Mouse (Mus musculus): ENCODE measurements around the gene Gkap1. TPM values are rescaled to one million over a fixed set of nuclear protein-coding genes. Genes with fewer than 3 reads are reported as not detected.

Gkap1 gene
- polyA plus RNA-seq, 1 experiment: 17.2 TPM

DNA sequence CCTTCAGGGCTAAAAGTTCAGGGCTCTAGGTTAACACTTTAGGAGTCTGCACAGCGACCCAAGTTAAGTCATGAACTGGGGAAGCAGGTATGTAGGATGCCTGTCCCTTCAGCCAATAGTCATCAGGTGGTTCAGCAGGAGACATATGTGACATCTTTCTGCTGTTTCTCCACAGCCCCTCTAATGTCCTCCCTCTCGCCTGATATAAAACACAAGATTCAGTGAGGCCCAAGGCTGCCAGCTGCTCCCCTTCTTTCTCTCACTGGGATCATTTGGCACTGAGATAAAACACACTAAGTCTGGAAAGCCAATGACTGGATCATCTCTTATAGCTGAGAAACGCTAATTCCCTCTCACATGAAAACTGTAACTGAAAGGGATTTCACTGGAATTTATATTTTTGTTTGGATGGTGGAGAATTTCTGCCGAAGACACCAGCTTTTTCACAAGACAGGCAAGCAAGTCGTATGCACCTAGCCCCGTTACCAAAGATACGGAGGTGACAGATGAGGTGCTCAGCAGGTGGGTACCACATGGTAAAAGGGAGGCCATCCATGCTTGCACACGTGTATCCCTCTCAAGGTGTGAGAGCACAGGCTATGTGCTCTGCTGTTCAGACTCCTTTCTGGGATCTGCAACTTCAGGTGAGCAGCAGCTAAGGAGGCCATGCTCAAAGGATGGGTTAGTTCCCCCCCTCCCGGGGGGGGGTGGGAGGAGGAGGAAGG is 27.1 kb upstream of the Gkap1 start:
- WGBS: 83% methylated on average over 9 of the region's 9 CpGs
- TF ChIP-seq CTCF (IDR thresholded peaks at IDR 0.05; ENCODE audit: control insufficient read depth, insufficient read depth, low read length): no peak
- TF ChIP-seq POLR2A (IDR thresholded peaks at IDR 0.05; ENCODE audit: borderline replicate concordance, control insufficient read depth, low read depth, low read length): no peak
- no peaks in the 10 kb centered on the region for H3K4me1 ChIP-seq (ENCODE audit: control insufficient read depth, insufficient read depth, low read length)
- no peak overlapping the region for H3K4me3 ChIP-seq (replicated peaks; ENCODE audit: control insufficient read depth, low read depth, low read length)
- no peak overlapping the region for H3K27ac ChIP-seq (ENCODE audit: control insufficient read depth, insufficient read depth, low read depth, low read length, poor library complexity)

DNA sequence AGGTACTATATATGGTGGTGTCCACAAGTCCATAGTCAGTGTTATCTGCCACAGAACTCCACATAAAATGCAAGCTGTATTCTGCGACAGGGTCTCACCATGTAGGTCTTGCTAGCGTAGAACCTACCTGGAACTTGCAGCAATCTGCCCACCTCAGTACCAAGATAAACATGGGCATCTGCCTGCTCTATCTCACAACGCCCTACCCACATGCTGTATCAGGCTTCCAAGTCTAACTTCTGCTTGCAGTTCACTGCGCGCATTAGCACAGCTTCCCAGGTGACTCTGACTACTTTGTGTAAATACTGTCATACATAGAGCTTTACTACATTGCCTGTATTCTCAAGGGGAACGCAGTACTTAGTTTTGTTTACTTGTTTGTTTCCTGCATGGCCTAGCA is 26.5 kb upstream of the Gkap1 start:
- no peak overlapping the region for H3K4me3 ChIP-seq (replicated peaks; ENCODE audit: control insufficient read depth, low read depth, low read length)
- no peak overlapping the region for H3K27ac ChIP-seq (ENCODE audit: control insufficient read depth, insufficient read depth, low read depth, low read length, poor library complexity)
- no peaks in the 10 kb centered on the region for H3K4me1 ChIP-seq (ENCODE audit: control insufficient read depth, insufficient read depth, low read length)
- TF ChIP-seq CTCF (IDR thresholded peaks at IDR 0.05; ENCODE audit: control insufficient read depth, insufficient read depth, low read length) (no peak), POLR2A (IDR thresholded peaks at IDR 0.05; ENCODE audit: borderline replicate concordance, control insufficient read depth, low read depth, low read length) (no peak)
- 83% methylated on average over 6 of the region's 6 CpGs for WGBS

DNA sequence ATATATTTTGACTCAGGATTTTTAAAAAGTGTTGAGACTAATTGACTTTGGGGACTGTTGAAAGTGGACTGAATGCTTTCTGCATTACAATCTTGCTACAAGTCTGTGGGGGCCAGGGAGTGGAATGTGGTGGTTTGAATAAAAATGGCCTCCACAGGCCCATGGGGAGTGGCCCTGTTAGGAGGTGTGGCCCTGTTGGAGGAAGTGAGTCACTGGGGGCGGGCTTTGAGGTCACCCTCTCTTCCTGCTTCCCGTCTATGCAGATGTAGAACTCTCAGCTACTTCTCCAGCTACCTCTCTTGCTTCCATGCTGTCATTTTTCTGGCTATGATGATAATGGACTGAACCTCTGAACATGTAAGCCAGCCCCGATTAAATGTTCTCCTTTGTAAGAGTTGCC is 23.3 kb upstream of the Gkap1 start:
- WGBS: 62% methylated on average over 3 of the region's 3 CpGs
- no peaks in the 10 kb centered on the region; the same call in 1 of the 2 replicates for H3K4me1 ChIP-seq (ENCODE audit: control insufficient read depth, insufficient read depth, low read length)
- no peak overlapping the region for H3K27ac ChIP-seq (ENCODE audit: control insufficient read depth, insufficient read depth, low read depth, low read length, poor library complexity)
- H3K4me3 ChIP-seq (replicated peaks; ENCODE audit: control insufficient read depth, low read depth, low read length): no peak overlapping the region
- TF ChIP-seq CTCF (IDR thresholded peaks at IDR 0.05; ENCODE audit: control insufficient read depth, insufficient read depth, low read length) (no peak), POLR2A (IDR thresholded peaks at IDR 0.05; ENCODE audit: borderline replicate concordance, control insufficient read depth, low read depth, low read length) (no peak)

DNA sequence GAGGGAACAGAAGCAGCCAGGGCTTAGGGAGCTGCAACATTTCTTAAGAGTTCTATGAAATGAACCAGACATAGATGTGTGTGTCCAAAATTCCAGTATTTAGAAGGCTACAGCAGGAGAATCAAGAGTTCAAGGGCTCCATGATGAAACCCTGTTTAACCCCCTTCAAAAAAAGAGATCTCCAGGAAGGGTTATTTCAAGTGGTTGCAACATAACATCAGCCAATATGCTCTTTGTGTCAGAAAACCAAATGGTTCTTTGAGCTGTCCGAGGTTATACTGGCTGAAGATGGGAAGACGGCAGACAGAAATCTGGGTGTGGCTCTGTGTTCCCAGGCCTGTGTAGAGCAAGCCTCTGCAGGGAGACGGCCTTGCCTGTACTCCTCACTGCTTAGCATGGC is 20.1 kb upstream of the Gkap1 start:
- TF ChIP-seq CTCF (IDR thresholded peaks at IDR 0.05; ENCODE audit: control insufficient read depth, insufficient read depth, low read length) (no peak), POLR2A (IDR thresholded peaks at IDR 0.05; ENCODE audit: borderline replicate concordance, control insufficient read depth, low read depth, low read length) (no peak)
- 51% methylated on average over 3 of the region's 3 CpGs for WGBS
- no peak overlapping the region for H3K4me3 ChIP-seq (replicated peaks; ENCODE audit: control insufficient read depth, low read depth, low read length)
- no peak overlapping the region for H3K27ac ChIP-seq (ENCODE audit: control insufficient read depth, insufficient read depth, low read depth, low read length, poor library complexity)
- no peaks in the 10 kb centered on the region; the same call in 1 of the 2 replicates for H3K4me1 ChIP-seq (ENCODE audit: control insufficient read depth, insufficient read depth, low read length)

DNA sequence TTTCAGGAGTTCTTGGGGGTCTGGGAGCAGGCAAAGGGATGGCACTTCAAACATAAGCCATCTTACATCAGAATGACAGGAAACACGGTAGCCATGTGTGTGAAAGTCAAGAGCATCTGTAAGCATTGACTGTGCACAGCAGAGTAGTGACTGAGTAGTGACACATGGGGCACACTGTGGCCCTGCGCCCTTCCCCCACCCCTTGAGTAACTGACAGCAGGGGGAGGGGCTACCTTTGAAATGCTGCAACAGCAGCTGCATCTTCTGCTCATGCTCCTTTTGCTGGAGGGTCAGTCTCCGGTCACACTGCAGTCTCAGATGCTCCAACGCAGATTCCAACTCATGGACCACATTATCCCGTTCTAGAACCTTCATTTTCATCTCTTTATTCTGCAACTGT is 17.3 kb upstream of the Gkap1 start:
- no peak for TF ChIP-seq CTCF (IDR thresholded peaks at IDR 0.05; ENCODE audit: control insufficient read depth, insufficient read depth, low read length)
- TF ChIP-seq POLR2A (IDR thresholded peaks at IDR 0.05; ENCODE audit: borderline replicate concordance, control insufficient read depth, low read depth, low read length): no peak
- Histone ChIP-seq H3K4me1 (ENCODE audit: control insufficient read depth, insufficient read depth, low read length) (no peaks in the 10 kb centered on the region; the same call in 1 of the 2 replicates), H3K4me3 (replicated peaks; ENCODE audit: control insufficient read depth, low read depth, low read length) (no peak overlapping the region), H3K27ac (ENCODE audit: control insufficient read depth, insufficient read depth, low read depth, low read length, poor library complexity) (no peak overlapping the region)
- 60% methylated on average over 5 of the region's 5 CpGs for WGBS

DNA sequence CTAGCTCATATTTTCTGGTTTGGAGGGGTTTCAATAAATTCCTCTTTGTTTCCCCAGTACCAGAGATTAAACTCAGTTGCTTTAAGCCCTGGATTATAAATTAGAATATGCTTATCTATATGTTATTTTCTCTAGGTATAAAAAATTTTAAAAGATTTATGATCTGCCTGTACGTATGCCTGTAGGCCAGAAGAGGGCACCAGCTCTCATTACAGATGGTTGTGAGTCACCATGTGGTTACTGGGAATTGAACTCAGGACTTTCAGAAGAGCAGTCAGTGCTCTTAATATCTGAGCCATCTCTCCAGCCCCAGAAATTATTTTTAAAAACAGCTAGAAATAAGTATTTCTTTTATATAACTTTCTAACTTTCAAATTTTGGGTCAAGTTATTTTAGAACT is 13.8 kb upstream of the Gkap1 start:
- Histone ChIP-seq H3K27ac (ENCODE audit: control insufficient read depth, insufficient read depth, low read depth, low read length, poor library complexity) (no peak overlapping the region), H3K4me3 (replicated peaks; ENCODE audit: control insufficient read depth, low read depth, low read length) (no peak overlapping the region), H3K4me1 (ENCODE audit: control insufficient read depth, insufficient read depth, low read length) (no peaks in the 10 kb centered on the region)
- 75% methylated on average over 1 of the region's 1 CpGs for WGBS
- TF ChIP-seq CTCF (IDR thresholded peaks at IDR 0.05; ENCODE audit: control insufficient read depth, insufficient read depth, low read length) (no peak), POLR2A (IDR thresholded peaks at IDR 0.05; ENCODE audit: borderline replicate concordance, control insufficient read depth, low read depth, low read length) (no peak)

DNA sequence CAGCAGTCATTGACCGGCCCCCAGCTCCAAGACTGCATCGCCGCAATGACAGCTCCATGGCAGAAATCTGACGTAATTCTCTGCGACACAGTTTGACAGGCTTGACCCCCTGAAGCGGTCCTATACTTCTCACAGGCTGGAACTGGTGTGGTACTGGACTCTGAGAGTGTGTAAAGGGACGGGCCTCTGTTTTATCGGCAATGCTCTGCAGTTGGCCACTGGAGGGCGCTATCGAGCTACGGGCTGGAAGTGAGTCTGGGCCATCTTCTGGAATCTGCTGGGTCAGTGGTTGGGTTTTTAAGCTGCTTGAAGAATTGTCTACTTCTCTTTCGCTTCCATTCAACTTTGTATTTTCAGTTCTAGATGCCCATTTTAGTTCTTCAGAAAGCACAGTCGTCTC is 12.3 kb upstream of the Gkap1 start:
- no peak for TF ChIP-seq POLR2A (IDR thresholded peaks at IDR 0.05; ENCODE audit: borderline replicate concordance, control insufficient read depth, low read depth, low read length)
- peak; percentile 91 for TF ChIP-seq CTCF (IDR thresholded peaks at IDR 0.05; ENCODE audit: control insufficient read depth, insufficient read depth, low read length)
- Histone ChIP-seq H3K4me3 (replicated peaks; ENCODE audit: control insufficient read depth, low read depth, low read length) (no peak overlapping the region), H3K4me1 (ENCODE audit: control insufficient read depth, insufficient read depth, low read length) (no peaks in the 10 kb centered on the region), H3K27ac (ENCODE audit: control insufficient read depth, insufficient read depth, low read depth, low read length, poor library complexity) (no peak overlapping the region)
- WGBS: 14% methylated on average over 13 of the region's 13 CpGs

DNA sequence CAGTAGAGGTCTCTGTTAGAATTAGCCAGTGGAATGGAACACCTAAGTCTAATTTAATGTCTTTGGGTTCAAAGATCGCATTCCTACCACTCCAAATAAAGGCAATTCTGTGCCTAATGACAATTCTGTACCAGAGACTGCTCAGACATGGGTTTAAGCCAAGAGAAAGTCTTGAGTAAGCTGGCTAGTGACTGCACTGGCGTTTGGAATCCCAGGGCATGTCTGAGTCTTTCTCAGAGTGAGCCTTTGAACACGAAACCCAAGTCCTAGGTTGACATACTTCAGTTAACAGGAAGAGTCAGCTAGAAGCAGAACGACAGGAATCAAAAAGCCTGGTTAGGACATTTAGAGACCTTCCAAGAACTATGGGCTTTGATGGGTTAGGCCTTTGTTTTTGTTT is 8.0 kb upstream of the Gkap1 start:
- 68% methylated on average over 4 of the region's 4 CpGs for WGBS
- TF ChIP-seq CTCF (IDR thresholded peaks at IDR 0.05; ENCODE audit: control insufficient read depth, insufficient read depth, low read length) (no peak), POLR2A (IDR thresholded peaks at IDR 0.05; ENCODE audit: borderline replicate concordance, control insufficient read depth, low read depth, low read length) (no peak)

DNA sequence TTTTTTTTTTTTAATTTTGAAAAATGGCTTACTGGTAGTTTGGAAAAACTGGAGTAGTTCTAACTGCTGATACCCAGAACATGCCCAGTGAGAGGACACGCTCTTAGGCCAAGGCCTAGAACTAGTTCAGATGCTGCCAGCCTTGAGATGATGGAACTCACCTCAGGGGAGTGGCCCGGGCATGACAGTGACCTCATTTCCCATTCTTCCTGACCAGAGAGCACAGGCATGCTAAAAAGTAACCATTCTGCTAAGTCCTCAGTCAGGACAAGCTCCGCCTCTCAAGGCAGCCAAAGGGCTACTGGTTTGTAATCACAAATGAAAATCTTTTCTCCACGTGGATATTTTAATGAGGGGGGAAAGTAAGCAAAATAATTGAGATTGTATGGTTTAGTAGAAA is 6.4 kb upstream of the Gkap1 start:
- 54% methylated on average over 4 of the region's 4 CpGs for WGBS
- TF ChIP-seq POLR2A (IDR thresholded peaks at IDR 0.05; ENCODE audit: borderline replicate concordance, control insufficient read depth, low read depth, low read length) (no peak), CTCF (IDR thresholded peaks at IDR 0.05; ENCODE audit: control insufficient read depth, insufficient read depth, low read length) (no peak)
- Histone ChIP-seq H3K4me1 (ENCODE audit: control insufficient read depth, insufficient read depth, low read length) (no peaks in the 10 kb centered on the region), H3K4me3 (replicated peaks; ENCODE audit: control insufficient read depth, low read depth, low read length) (no peak overlapping the region), H3K27ac (ENCODE audit: control insufficient read depth, insufficient read depth, low read depth, low read length, poor library complexity) (no peak overlapping the region)

More for the DNA sequence above, 8.0 kb upstream of the Gkap1 start:
- H3K4me1 ChIP-seq (ENCODE audit: control insufficient read depth, insufficient read depth, low read length): no peaks in the 10 kb centered on the region
- H3K27ac ChIP-seq (ENCODE audit: control insufficient read depth, insufficient read depth, low read depth, low read length, poor library complexity): no peak overlapping the region
- no peak overlapping the region for H3K4me3 ChIP-seq (replicated peaks; ENCODE audit: control insufficient read depth, low read depth, low read length)

Measured in bone marrow, adult 2 months (tissue).